Mouse (Mus musculus) heart, postnatal 36 days (tissue): ENCODE measurements at regions not wholly inside any gene's neighbourhood (a gene's known extent, or its start where the extent isn't known, plus 50 kb on each side); places are given as distances from the start of the nearest gene placed in this dataset.
A peak's percentile ranks its signal among the peaks of the same experiment; 100 is the strongest.
"Not testable (repeated sequence)": the region's sequence is repeated elsewhere in the genome, so short reads cannot be mapped to it uniquely, and the experiment has no call there.

Experiments used
- DNase-seq, 2 experiments: peaks; one replicate each; pipeline ENCODE4 v3.0.0; 2021 to 2022
- intact Hi-C: fragments of 180-260 bp; cut with DNase I; formaldehyde crosslinking; loops from one replicate; pipeline ENCODE4 v1.15.1; 2025

DNA sequence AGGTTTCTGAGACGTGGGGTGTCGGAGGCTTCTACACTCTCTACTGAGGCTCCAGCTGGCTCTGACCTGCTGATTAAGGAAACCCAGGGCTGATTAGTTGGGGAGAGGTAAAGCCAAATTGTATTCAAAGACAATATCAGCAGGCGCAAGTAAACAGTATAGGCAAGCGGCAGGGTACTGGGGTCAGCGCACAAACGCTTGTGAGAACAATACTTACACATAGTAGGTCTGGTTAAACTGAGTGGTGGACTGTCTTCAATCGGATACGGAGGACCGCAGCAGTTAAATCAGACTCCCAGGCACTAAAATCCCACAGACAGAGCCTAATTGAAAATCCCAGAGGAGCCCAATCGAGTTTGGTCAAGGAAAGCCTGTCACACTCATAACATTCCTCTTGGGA lies 195.8 kb downstream of the Rchy1 start:
- no peak for DNase-seq
- intact Hi-C loops: no loop called here

DNA sequence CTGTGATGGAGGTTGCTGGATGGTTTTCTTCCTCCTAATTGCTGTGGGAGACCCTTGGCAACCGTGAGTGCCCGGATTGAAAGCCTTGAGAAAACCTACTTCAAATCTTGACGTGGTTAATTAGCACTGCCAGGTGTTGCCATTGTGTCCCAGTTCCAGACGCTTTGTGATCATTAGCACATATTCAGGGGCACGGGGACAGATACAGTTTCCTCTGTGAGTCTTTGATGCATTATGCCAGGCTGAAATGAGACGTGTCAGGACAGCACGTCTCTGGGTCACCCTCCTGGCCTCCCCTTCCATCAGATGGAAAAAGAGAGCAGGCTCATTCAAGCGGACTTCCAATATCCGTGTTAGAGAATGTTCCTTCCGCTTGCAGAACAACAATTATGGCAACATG lies 198.2 kb downstream of the Rchy1 start:
- no peak for DNase-seq
- intact Hi-C loops: no loop called here

DNA sequence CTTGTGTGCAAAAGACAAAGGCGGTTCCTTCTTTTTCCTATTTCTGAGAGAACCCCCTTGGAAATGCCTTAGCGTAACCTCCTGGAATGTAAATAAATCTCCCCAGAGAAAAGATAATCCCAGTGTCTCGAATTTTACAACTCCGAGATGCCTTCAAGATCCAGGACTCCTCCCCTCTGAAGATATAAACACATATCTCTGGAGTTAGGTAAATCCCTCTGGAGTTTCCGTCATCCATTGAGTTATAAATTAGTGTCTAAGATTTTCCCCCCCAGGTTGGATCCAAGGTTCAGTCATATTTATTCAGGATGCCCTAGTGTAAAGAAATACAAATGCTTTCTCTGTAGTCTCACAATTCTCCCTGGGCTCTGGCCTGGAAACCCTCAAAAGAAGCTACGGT lies 200.3 kb downstream of the Rchy1 start:
- intact Hi-C loops: no loop called here
- no peak for DNase-seq

GRCm38 (mm10) chr5:91755958-91756357 lies 206.9 kb downstream of the Rchy1 start:
- intact Hi-C loops: no loop called here

DNA sequence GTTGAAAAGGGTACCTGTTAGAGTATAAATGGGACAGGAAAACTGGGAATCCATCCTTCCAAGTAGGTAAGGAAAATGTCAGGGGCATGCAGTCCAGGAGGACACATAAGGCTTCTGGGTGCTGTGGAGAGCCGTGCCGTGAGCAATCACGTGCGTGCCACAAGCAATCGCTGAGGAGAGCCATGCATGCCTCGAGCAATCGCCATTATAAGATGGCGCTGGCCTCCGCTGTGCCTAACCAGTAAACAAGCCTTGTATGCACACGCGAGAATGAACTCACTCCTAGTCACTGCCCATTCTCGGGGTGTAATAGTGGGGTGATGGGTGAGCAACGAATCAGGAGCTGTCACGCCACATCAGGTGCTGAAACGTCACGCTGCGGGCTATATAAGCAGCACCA lies 210.0 kb downstream of the Rchy1 start:
- intact Hi-C loops, DNase-seq: not testable (repeated sequence)

More at GRCm38 (mm10) chr5:91755958-91756357, 206.9 kb downstream of the Rchy1 start:
- DNase-seq: no peak

GRCm38 (mm10) chr5:91751168-91751567 lies 211.7 kb downstream of the Rchy1 start:
- no peak for DNase-seq
- intact Hi-C loops: no loop called here

- no peak for DNase-seq
- intact Hi-C loops: loop anchor here (5.0 kb wide), 1 partner anchor 261 kb away; no protein-coding TSS in a partner anchor
Observed at GRCm38 (mm10) chr5:91746077-91746476, 216.8 kb downstream of the Rchy1 start.

DNA sequence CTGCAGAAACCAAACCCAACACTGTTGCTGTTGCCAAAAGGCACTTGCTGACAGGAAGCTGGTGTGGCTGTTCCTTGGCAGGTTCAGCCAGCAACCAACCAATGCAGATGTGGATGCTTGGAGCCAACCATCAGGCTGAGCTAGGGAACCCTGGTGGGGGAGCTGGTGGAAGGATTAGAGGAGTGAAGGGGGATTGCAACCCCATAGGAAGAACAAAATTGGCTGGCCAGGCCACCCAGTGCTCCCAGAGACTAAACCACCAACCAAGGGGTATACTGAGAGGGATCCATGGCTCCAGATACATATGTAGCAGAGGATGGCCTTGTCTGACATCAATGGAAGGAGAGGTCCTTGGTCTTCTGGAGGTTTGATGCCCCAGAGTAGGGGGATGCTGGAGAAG lies 218.5 kb downstream of the Rchy1 start:
- DNase-seq: no peak
- intact Hi-C loops: no loop called here

- intact Hi-C loops: no loop called here
- DNase-seq: no peak
Observed at GRCm38 (mm10) chr5:91740159-91740537, 222.7 kb downstream of the Rchy1 start.

GRCm38 (mm10) chr5:91739433-91740158 lies 222.2 kb downstream of the Parm1 start:
- DNase-seq: peak; percentile 3 to 12
- intact Hi-C loops: no loop called here

DNA sequence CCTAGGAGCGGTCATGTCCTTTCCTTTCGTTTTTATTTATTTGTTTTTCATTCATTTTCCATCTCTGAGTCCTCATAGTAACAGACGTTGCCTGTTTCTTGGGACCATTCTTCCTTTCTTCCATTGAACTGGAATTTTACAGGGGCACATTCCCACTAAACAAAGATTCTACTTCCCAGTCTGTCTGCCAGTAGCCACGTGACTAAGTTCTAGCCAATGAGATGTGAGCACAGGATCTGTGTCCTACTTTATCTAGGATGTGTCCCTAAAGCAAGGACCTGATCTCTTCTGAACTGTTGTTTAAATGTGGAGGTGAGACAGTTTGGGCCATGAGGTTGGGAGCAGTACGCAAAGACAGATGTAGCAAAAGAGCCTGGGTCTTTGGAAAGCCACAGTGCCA lies 214.6 kb downstream of the Parm1 start:
- intact Hi-C loops: no loop called here
- no peak for DNase-seq

- intact Hi-C loops: no loop called here
- no peak for DNase-seq
Observed at GRCm38 (mm10) chr5:91731155-91731554, 213.7 kb downstream of the Parm1 start.

GRCm38 (mm10) chr5:91729868-91730267 lies 212.5 kb downstream of the Parm1 start:
- DNase-seq: no peak
- intact Hi-C loops: no loop called here

DNA sequence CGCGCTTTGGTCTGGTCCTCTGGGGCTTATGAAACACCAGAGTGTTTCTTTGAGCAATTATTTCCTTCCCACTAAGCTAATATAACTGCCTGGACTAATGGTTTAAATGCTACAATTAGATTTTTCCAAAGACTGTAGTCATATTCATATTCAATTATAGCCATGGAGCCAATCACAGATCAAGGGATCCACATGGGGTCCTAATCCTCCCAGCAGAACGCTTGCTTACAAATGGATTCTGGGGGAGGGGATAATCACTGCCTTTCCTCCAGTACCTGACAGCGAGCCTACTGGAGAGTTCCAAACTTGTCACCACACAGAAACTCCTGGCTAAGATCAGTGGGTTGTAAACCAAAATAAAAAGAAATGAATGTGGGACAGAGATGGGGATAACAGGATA lies 212.0 kb downstream of the Parm1 start:
- intact Hi-C loops: no loop called here
- no peak for DNase-seq

GRCm38 (mm10) chr5:91727448-91727847 lies 210.0 kb downstream of the Parm1 start:
- DNase-seq: no peak
- intact Hi-C loops: no loop called here

GRCm38 (mm10) chr5:91726118-91726500 lies 208.7 kb downstream of the Parm1 start:
- no peak for DNase-seq
- intact Hi-C loops: no loop called here

GRCm38 (mm10) chr5:91725380-91726117 lies 208.1 kb downstream of the Parm1 start:
- DNase-seq: no peak
- intact Hi-C loops: no loop called here

GRCm38 (mm10) chr5:91724881-91725280 lies 207.5 kb downstream of the Parm1 start:
- no peak for DNase-seq
- intact Hi-C loops: no loop called here

- DNase-seq: no peak
- intact Hi-C loops: no loop called here
Observed at GRCm38 (mm10) chr5:91723416-91723815, 206.0 kb downstream of the Parm1 start.

GRCm38 (mm10) chr5:91722982-91723381 lies 205.6 kb downstream of the Parm1 start:
- intact Hi-C loops: no loop called here
- no peak for DNase-seq

- intact Hi-C loops: no loop called here
- no peak for DNase-seq
Observed at GRCm38 (mm10) chr5:91722403-91722802, 205.0 kb downstream of the Parm1 start.
